Mouse (Mus musculus) lung, adult 2 months (tissue): ENCODE data around the gene Gm45837. TPM values are rescaled to one million over a fixed set of nuclear protein-coding genes. Genes with fewer than 3 reads are reported as not detected.

Source experiments
- DNase-seq: peaks from one replicate; pipeline ENCODE4 v3.0.0; 2022
- H3K4me1 ChIP-seq: fragments of 200-500 bp; 2 replicates; pipeline ENCODE4 v1.6.1; 2011; ENCODE audit warnings: low read length; ENCODE audit not compliant: control insufficient read depth, insufficient read depth
- H3K4me3 ChIP-seq: fragments of 200-500 bp; replicated peaks from 2 replicates; pipeline ENCODE3; 2011; ENCODE audit warnings: low read depth, mild to moderate bottlenecking, control low read depth, low read length; ENCODE audit errors: extremely low read depth
- CTCF ChIP-seq: fragments of 200-500 bp; IDR thresholded peaks from 2 replicates; pipeline ENCODE4 v1.5.1; 2011; ENCODE audit warnings: mild to moderate bottlenecking, low read length, control low read depth; ENCODE audit not compliant: insufficient read depth
- POLR2A ChIP-seq: fragments of 200-500 bp; IDR thresholded peaks from 2 replicates; pipeline ENCODE4 v1.6.1; 2011; ENCODE audit warnings: low read depth, mild to moderate bottlenecking, control low read depth, low read length, borderline replicate concordance; ENCODE audit errors: extremely low read depth
- WGBS: fragments of 180-500 bp; shearing (Covaris S2); methylation state at CpG from one replicate; pipeline ENCODE4 v1.1.7; 2018; 5-methylcytosine and 5-hydroxymethylcytosine counted together
- polyA plus RNA-seq: library from polyadenylated mRNA; depleted of rRNA; stranded (reverse); fragments of >200 nt; gene quantifications from 2 replicates; pipeline ENCODE4 v1.2.3, GENCODE M21; 2012

Gm45837 gene
- polyA plus RNA-seq, 1 experiment, result 1.7 TPM

GRCm38 (mm10) chr7:101414209-101414608, 3.5 kb downstream of the Gm45837 start:
- WGBS, result 47% methylated on average over 4 of the region's 4 CpGs
- DNase-seq, result no peak
- no peak for TF ChIP-seq POLR2A
- TF ChIP-seq CTCF, result no peak
- Histone ChIP-seq H3K4me3 (no peak overlapping the region), H3K4me1 (no peaks in the 10 kb centered on the region; the same call in 1 of the 2 replicates)

- DNase-seq, result no peak
- Histone ChIP-seq H3K4me1 (no peaks in the 10 kb centered on the region; the same call in 1 of the 2 replicates), H3K4me3 (no peak overlapping the region)
- TF ChIP-seq CTCF (no peak), POLR2A (no peak)
- WGBS, result 49% methylated on average over 7 of the region's 7 CpGs
Observed at GRCm38 (mm10) chr7:101414661-101415511, 4.2 kb downstream of the Gm45837 start.

- Histone ChIP-seq H3K4me3 (no peak overlapping the region), H3K4me1 (no peaks in the 10 kb centered on the region; the same call in 1 of the 2 replicates)
- WGBS, result 35% methylated on average over 8 of the region's 8 CpGs
- no peak for DNase-seq
- TF ChIP-seq POLR2A, result peak; percentile 5; the same call in 1 of the 2 replicates
- no peak for TF ChIP-seq CTCF
Observed at GRCm38 (mm10) chr7:101415512-101416100, 4.9 kb downstream of the Gm45837 start.

GRCm38 (mm10) chr7:101416391-101416790, 5.7 kb downstream of the Gm45837 start:
- no peak overlapping the region for H3K4me3 ChIP-seq
- WGBS, result 46% methylated on average over 5 of the region's 5 CpGs
- no peak for DNase-seq
- TF ChIP-seq POLR2A (no peak), CTCF (no peak)
- no peaks in the 10 kb centered on the region; the same call in 1 of the 2 replicates for H3K4me1 ChIP-seq

DNA sequence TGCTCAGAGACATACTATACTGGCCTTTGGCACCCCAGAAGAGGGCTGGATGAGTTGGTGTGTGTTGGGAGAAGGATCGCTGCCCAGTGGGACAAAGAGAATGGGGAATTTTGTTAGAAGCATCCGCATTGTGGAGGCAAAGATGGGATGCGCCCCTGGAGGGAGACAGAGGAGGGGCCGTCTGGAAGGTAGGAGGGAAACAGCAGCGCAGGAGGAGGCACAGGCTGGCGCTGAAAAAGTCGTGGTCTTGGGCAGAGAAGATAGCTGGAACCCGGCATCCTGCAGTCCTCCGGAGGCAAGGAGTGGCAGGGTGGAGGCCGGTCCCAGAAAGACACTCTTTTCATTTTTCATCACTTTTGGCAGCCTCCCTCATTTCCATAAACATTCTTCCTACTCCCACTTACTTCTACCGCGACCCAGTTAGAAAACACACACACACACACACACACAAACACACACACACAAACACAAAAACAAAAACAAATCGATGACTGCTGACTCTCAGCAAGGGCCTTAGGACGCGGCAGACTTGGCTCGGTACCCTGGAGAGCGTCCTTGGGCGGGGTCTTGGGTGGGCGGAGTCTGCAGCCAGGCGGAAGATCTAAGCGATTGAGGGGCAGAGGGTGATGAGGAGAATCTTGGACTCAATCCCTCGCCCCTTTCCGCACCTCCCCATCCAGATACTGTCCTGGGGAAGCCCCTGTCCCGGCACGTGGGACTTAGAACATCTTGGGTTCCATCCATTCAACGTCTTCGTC, 8.5 kb downstream of the Gm45837 start:
- 5% methylated on average over 27 of the region's 27 CpGs for WGBS
- Histone ChIP-seq H3K4me3 (no peak overlapping the region), H3K4me1 (no peaks in the 10 kb centered on the region)
- no peak for DNase-seq
- TF ChIP-seq POLR2A (no peak), CTCF (no peak)

DNA sequence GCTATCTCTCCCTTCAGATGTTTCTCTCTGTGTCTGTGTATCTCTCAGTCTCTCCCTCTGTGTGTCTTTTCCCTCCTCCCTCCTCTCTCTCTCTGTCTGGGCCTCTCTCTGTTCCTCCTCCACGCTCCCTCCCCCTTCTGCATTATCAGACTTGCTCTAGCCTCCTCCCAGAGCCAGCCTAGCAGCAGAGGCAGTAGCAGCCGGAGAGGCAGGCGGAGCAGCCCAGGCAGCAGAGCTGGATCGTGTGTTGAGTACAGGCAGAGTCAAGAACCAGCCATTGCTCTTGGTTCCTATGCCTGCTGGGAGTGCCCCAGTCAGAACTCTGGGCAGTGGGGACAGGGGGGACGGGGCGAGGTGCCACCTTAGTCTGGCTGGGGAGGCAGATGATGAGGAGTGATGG, 10.8 kb downstream of the Gm45837 start, which contains the start of gene Pde2a:
Gene Pde2a (plus strand): TSS at position 163 of the 400 bp plus-strand sequence.
- no peak for DNase-seq
- Histone ChIP-seq H3K4me1 (no peaks in the 10 kb centered on the region), H3K4me3 (no peak within 1 kb of the TSS)
- 13% methylated on average over 6 of the region's 6 CpGs for WGBS
- TF ChIP-seq CTCF, result no peak
- TF ChIP-seq POLR2A, result no peak

DNA sequence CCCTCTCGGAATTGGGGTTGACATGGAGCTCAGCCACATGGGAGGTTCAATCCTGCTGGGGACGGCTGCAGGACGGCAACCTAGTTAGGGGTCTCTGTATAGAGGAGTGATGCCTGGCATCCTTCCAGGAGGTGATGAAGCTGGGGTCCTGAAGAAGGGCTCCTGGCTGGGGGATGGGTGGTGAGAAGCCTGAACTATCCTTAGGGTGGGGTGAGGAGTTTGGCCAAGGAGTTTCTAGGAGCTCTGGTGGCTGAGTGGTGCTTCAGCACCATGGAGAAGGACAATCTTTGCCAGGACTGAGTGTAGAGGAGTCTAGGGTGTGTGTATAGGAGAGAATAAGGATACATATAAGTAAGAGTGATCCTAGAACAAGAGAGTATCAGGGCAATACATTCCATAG, 11.4 kb downstream of the Gm45837 start:
- Histone ChIP-seq H3K4me3 (no peak overlapping the region), H3K4me1 (no peaks in the 10 kb centered on the region)
- no peak for DNase-seq
- 28% methylated on average over 3 of the region's 3 CpGs for WGBS
- TF ChIP-seq POLR2A (no peak), CTCF (no peak)

- no peaks in the 10 kb centered on the region for H3K4me1 ChIP-seq
- no peak for DNase-seq
- no peak overlapping the region for H3K4me3 ChIP-seq
- 82% methylated on average over 8 of the region's 8 CpGs for WGBS
- TF ChIP-seq POLR2A, result no peak
- TF ChIP-seq CTCF, result no peak
Observed at GRCm38 (mm10) chr7:101422646-101423045, 12.0 kb downstream of the Gm45837 start.

- no peak overlapping the region for H3K4me3 ChIP-seq
- WGBS, result 60% methylated on average over 6 of the region's 6 CpGs
- no peak for DNase-seq
- no peaks in the 10 kb centered on the region for H3K4me1 ChIP-seq
- TF ChIP-seq CTCF, result no peak
- TF ChIP-seq POLR2A, result no peak
Observed at GRCm38 (mm10) chr7:101423970-101424369, 13.3 kb downstream of the Gm45837 start.
